Mouse (Mus musculus) forebrain, embryonic 10.5 days (tissue): Measurements from ENCODE around the gene Ctrb1. TPM values are rescaled to one million over a fixed set of nuclear protein-coding genes. Genes with fewer than 3 reads are reported as not detected.

ENCODE experiments used
- DNase-seq: peaks from one replicate; pipeline ENCODE4 v3.0.0-alpha.2; 2017; ENCODE audit warnings: low spot score; ENCODE audit errors: extremely low spot score
- H3K27ac ChIP-seq: fragments of 300-500 bp; sonication (generic); 2 replicates; pipeline ENCODE4 v1.5.1; 2016; ENCODE audit warnings: mild to moderate bottlenecking
- H3K27me3 ChIP-seq: fragments of 300-500 bp; sonication (generic); 2 replicates; pipeline ENCODE4 v1.6.1; 2016; ENCODE audit warnings: mild to moderate bottlenecking; ENCODE audit not compliant: poor library complexity, severe bottlenecking
- H3K36me3 ChIP-seq: fragments of 300-500 bp; sonication (generic); replicated peaks from 2 replicates; pipeline ENCODE4 v1.6.1; 2016; ENCODE audit warnings: mild to moderate bottlenecking, moderate library complexity
- H3K4me1 ChIP-seq: fragments of 300-500 bp; sonication (generic); 2 replicates; pipeline ENCODE4 v1.6.1; 2016
- H3K4me3 ChIP-seq: fragments of 300-500 bp; sonication (generic); 2 replicates; pipeline ENCODE4 v1.5.1; 2016; ENCODE audit warnings: mild to moderate bottlenecking, moderate library complexity
- H3K9me3 ChIP-seq: fragments of 300-500 bp; sonication (generic); 2 replicates; pipeline ENCODE4 v1.6.1; 2016; ENCODE audit warnings: mild to moderate bottlenecking, moderate library complexity
- WGBS: fragments of 180-500 bp; shearing (Covaris S2); methylation state at CpG from one replicate; pipeline ENCODE4 v1.1.7; 2016; 5-methylcytosine and 5-hydroxymethylcytosine counted together
- polyA plus RNA-seq: library from polyadenylated mRNA; unstranded; fragments of >200 nt; fragmentation: Nextera tagmentation; extraction: Ambion mirVana; gene quantifications from 2 replicates; pipeline ENCODE4 v1.2.1, GENCODE M21; 2016

Gene Ctrb1
- not detected in 2 replicates for polyA plus RNA-seq

DNA sequence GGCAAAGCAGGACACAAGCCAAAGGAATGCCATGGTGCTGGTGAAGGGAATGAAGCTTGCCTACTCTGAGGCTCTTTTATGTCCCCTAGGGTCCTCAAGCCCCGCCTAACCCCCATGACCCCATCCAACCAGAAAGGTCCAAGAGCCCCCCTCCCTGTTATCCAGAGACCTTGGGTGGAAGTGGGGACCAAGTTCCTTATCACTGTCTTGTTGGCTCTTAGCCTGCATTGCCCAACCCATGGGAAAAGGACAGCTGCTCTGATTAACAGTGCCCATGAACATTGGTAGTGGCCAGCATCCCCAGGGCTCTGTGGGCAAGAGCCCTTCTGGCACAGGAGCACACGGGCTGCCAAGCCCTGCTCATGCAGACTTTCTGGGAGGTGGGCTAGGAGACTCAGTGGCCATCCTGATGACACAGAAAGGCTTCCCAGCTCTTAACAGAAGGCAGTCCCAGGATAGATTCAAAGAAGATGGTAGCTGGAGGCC, at the start of gene Ctrb1:
Gene Ctrb1, minus strand, starts transcription at position 51 of the 486 bp plus-strand sequence.
- no peaks in the 10 kb centered on the region for H3K27me3 ChIP-seq
- H3K4me1 ChIP-seq, result peaks cover 5% of the 10 kb centered on the region; the same call in 1 of the 2 replicates
- DNase-seq, result no peak
- no peak within 1 kb of the TSS for H3K27ac ChIP-seq
- no peaks in the 10 kb centered on the region for H3K9me3 ChIP-seq
- WGBS, result 80% methylated on average over 2 of the region's 2 CpGs
- H3K36me3 ChIP-seq, result no peaks in the 10 kb centered on the region
- no peak within 1 kb of the TSS for H3K4me3 ChIP-seq

GRCm38 (mm10) chr8:111740301-111740711, 49.5 kb upstream of the Ctrb1 start:
- 77% methylated on average over 7 of the region's 7 CpGs for WGBS
- DNase-seq, result no peak
- Histone ChIP-seq H3K9me3 (no peaks in the 10 kb centered on the region), H3K27ac (peak overlapping the region; percentile 40), H3K36me3 (peaks cover 16% of the 10 kb centered on the region; the same call in 1 of the 2 replicates), H3K4me3 (peak overlapping the region; percentile 8; the same call in 1 of the 2 replicates), H3K4me1 (peaks cover 91% of the 10 kb centered on the region), H3K27me3 (peaks cover 9% of the 10 kb centered on the region)

DNA sequence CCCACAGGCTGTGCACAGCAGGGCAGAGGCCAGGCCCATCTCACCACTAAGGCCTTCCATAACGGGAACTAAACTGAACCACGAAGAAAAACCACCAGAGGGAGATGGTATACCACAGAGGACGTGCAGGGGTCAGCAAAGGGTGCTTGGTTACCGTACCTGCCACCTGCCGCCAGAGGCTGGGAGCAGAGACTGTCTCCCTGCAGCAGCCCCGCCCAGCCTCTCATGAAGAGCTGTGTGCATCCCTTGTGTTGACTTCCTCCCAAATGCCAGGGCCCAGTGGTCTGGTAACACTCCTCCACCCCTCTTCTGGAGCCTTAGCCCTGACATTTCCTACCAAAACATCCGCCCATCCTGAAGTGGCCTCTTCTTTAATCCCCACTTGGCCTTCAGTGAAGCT, 48.8 kb upstream of the Ctrb1 start:
- 40% methylated on average over 7 of the region's 7 CpGs for WGBS
- no peak overlapping the region for H3K4me3 ChIP-seq
- no peak for DNase-seq
- H3K36me3 ChIP-seq, result peaks cover 16% of the 10 kb centered on the region; the same call in 1 of the 2 replicates
- H3K27me3 ChIP-seq, result peaks cover 3% of the 10 kb centered on the region
- peaks cover 91% of the 10 kb centered on the region for H3K4me1 ChIP-seq
- H3K9me3 ChIP-seq, result no peaks in the 10 kb centered on the region
- peak overlapping the region; percentile 40 for H3K27ac ChIP-seq

- Histone ChIP-seq H3K36me3 (peaks cover 16% of the 10 kb centered on the region; the same call in 1 of the 2 replicates), H3K9me3 (no peaks in the 10 kb centered on the region), H3K4me3 (no peak overlapping the region), H3K27me3 (no peaks in the 10 kb centered on the region), H3K27ac (peak overlapping the region; percentile 40; the same call in 1 of the 2 replicates), H3K4me1 (peaks cover 91% of the 10 kb centered on the region)
- DNase-seq, result no peak
- 83% methylated on average over 6 of the region's 6 CpGs for WGBS
Measured at GRCm38 (mm10) chr8:111738867-111739266, 48.1 kb upstream of the Ctrb1 start.

DNA sequence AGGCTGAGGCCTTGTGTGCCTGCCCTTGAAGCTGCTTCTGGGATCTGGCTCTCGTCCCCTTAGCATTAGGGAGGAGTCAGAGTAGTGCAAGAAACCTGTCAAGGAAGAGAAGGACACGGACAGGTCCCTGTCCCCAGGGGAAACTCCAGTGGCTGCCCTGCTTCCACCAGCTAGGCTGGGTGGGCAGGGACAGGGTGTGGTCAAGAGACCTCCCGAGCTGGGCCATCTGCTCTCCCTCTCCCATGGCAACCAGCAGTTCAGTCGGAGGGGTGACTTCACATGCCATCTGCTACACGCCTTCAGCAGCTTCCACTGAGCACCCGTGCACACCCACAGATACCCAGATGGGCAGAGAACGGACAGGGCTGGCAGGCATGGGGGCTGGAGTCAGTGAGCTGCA, 45.5 kb upstream of the Ctrb1 start:
- H3K4me1 ChIP-seq, result peaks cover 93% of the 10 kb centered on the region
- no peaks in the 10 kb centered on the region for H3K9me3 ChIP-seq
- no peaks in the 10 kb centered on the region for H3K27me3 ChIP-seq
- peaks cover 16% of the 10 kb centered on the region; the same call in 1 of the 2 replicates for H3K36me3 ChIP-seq
- 72% methylated on average over 7 of the region's 7 CpGs for WGBS
- peak overlapping the region; percentile 91 for H3K27ac ChIP-seq
- DNase-seq, result no peak
- no peak overlapping the region for H3K4me3 ChIP-seq

DNA sequence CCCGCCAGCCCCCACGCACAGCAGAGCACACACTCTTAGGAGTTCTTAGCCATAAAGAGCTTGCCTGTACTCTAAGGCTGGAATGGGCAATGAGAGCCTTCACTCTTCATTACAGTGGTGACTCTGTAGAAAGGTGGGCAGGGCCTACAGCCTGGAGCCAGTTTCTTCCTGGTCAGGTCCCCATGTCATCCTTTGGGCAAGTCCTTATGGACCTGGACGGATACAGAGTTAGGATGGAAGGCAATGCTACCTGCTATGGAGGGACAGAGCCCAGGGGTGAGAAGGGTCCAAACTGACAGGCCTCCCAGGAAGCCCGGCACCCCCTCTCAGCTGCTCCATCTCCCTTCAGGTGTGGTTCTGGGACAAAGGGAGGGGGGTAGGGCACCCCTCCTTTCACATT, 45.0 kb upstream of the Ctrb1 start:
- Histone ChIP-seq H3K27me3 (no peaks in the 10 kb centered on the region), H3K4me1 (peaks cover 93% of the 10 kb centered on the region), H3K9me3 (no peaks in the 10 kb centered on the region), H3K27ac (peak overlapping the region; percentile 91), H3K4me3 (no peak overlapping the region), H3K36me3 (peaks cover 13% of the 10 kb centered on the region; the same call in 1 of the 2 replicates)
- DNase-seq, result no peak
- WGBS, result 78% methylated on average over 4 of the region's 4 CpGs

- H3K4me1 ChIP-seq, result peaks cover 93% of the 10 kb centered on the region
- WGBS, result 64% methylated on average over 8 of the region's 8 CpGs
- no peak for DNase-seq
- peaks cover 12% of the 10 kb centered on the region; the same call in 1 of the 2 replicates for H3K36me3 ChIP-seq
- no peaks in the 10 kb centered on the region for H3K27me3 ChIP-seq
- no peaks in the 10 kb centered on the region for H3K9me3 ChIP-seq
- peak overlapping the region; percentile 10; the same call in 1 of the 2 replicates for H3K4me3 ChIP-seq
- peak overlapping the region; percentile 91 for H3K27ac ChIP-seq
Measured at GRCm38 (mm10) chr8:111735335-111735761, 44.5 kb upstream of the Ctrb1 start.

DNA sequence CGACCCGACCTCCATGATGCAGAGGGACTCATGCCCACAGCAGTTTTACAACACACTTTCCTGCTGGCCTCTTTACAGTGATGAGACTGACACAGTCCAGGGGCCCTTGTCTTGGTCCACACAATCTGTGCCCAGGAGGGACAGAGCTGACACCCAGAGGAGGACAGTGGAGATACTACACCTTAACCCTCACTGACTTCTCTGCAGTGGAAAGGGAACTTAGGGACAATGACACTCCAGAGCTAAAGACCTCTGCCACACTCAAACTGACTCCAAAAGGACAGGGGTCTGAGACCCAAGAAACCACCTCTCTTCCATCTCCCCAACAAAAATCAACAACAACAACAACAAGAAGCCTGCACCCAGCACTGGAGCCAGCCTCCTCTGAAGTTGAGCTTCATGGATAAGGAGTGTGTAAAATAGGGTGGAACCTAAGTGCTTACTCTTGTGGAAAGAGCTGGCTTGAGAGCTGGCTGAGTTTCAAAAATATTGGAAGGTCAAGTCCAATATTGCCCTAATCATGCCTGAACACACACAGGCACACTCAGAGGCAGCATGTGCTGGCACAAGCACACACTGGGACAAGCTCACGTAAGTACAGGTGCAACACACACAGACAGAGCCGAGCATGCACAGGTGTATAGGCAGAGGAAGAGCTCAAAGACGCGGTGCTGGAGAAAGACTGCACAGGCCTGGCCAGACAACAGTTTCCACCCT, 43.6 kb upstream of the Ctrb1 start:
- DNase-seq, result no peak
- H3K4me3 ChIP-seq, result peak overlapping the region; percentile 19; the same call in 1 of the 2 replicates

DNA sequence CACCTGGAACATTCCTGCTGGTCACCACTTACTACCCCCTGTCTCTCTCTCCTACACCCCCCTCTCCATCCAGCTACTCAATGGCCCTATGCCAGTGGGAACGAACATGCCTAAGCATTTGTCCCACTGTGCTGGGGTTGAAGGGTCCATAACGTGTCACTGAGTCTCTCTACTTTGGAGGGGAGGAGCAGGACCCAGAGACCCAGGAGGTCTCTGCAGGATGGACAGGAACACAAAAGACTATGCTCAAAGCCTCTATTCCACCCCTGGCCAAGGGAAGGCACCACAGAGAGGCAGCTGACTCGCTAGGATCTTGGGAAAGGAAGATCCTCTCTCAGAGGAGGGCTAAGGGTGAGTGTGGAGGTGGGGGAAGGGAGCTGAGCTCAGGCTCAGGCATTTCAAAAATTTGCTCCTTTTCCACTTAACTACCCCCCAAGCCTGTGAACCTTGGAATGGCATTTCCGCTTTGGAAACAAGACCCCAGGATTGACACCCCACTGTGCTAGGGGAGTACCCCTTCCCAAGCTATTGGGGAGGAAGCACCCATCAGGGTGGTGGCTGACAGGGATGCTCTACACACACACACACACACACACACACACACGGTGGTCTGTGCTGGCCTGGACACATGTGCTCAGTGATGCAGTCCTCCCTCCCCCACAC, 42.9 kb upstream of the Ctrb1 start:
- Histone ChIP-seq H3K9me3 (no peaks in the 10 kb centered on the region), H3K27me3 (no peaks in the 10 kb centered on the region), H3K27ac (peak overlapping the region; percentile 91), H3K4me3 (peak overlapping the region; percentile 85), H3K36me3 (0 out of 2 replicates have a peak, but pooled peaks cover 6% of the 10 kb centered on the region), H3K4me1 (peaks cover 91% of the 10 kb centered on the region)
- DNase-seq, result peak; percentile 52
- 5% methylated on average over 5 of the region's 5 CpGs for WGBS

More for the DNA sequence above, 43.6 kb upstream of the Ctrb1 start:
- no peaks in the 10 kb centered on the region for H3K9me3 ChIP-seq
- peak overlapping the region; percentile 91 for H3K27ac ChIP-seq
- peaks cover 93% of the 10 kb centered on the region for H3K4me1 ChIP-seq
- peaks cover 8% of the 10 kb centered on the region; the same call in 1 of the 2 replicates for H3K36me3 ChIP-seq
- no peaks in the 10 kb centered on the region for H3K27me3 ChIP-seq
- 55% methylated on average over 6 of the region's 6 CpGs for WGBS

- no peaks in the 10 kb centered on the region for H3K9me3 ChIP-seq
- WGBS, result 28% methylated on average over 10 of the region's 10 CpGs
- peaks cover 6% of the 10 kb centered on the region; the same call in 1 of the 2 replicates for H3K36me3 ChIP-seq
- peak overlapping the region; percentile 85 for H3K4me3 ChIP-seq
- no peak for DNase-seq
- H3K27ac ChIP-seq, result peak overlapping the region; percentile 91
- peaks cover 93% of the 10 kb centered on the region for H3K4me1 ChIP-seq
- H3K27me3 ChIP-seq, result no peaks in the 10 kb centered on the region
Measured at GRCm38 (mm10) chr8:111732406-111733085, 41.7 kb upstream of the Ctrb1 start.

GRCm38 (mm10) chr8:111732004-111732403, 41.2 kb upstream of the Ctrb1 start:
- H3K4me1 ChIP-seq, result peaks cover 88% of the 10 kb centered on the region
- DNase-seq, result peak; percentile 98
- peak overlapping the region; percentile 91 for H3K27ac ChIP-seq
- H3K4me3 ChIP-seq, result peak overlapping the region; percentile 85
- peaks cover 6% of the 10 kb centered on the region; the same call in 1 of the 2 replicates for H3K36me3 ChIP-seq
- H3K27me3 ChIP-seq, result no peaks in the 10 kb centered on the region
- WGBS, result 0% methylated on average over 41 of the region's 41 CpGs
- H3K9me3 ChIP-seq, result no peaks in the 10 kb centered on the region
